Mouse (Mus musculus) ovary, postnatal 10 days (tissue): ENCODE results near the gene Olfr266.

Experiments
- DNase-seq: peaks from one replicate; pipeline ENCODE4 v3.0.0; 2022; ENCODE audit warnings: low spot score

The Olfr266 gene

GRCm38 (mm10) chr3:106826187-106826586 lies at the start of gene Olfr266:
Gene Olfr266, minus strand, starts transcription at chr3:106826287.
- DNase-seq, result no peak

- DNase-seq, result no peak
Observed at GRCm38 (mm10) chr3:106875626-106876025, 49.5 kb upstream of the Olfr266 start.

- no peak for DNase-seq
Observed at GRCm38 (mm10) chr3:106872893-106873292, 46.8 kb upstream of the Olfr266 start.

GRCm38 (mm10) chr3:106832107-106832506 lies 6.0 kb upstream of the Olfr266 start:
- no peak for DNase-seq

- DNase-seq, result no peak
Observed at GRCm38 (mm10) chr3:106817676-106818075, 8.4 kb downstream of the Olfr266 start.

- DNase-seq, result no peak
Observed at GRCm38 (mm10) chr3:106808972-106809695, 17.0 kb downstream of the Olfr266 start.

- no peak for DNase-seq
Observed at GRCm38 (mm10) chr3:106798079-106798478, 28.0 kb downstream of the Olfr266 start.

- no peak for DNase-seq
Observed at GRCm38 (mm10) chr3:106789930-106790329, 36.2 kb downstream of the Olfr266 start, which contains the start of gene Cd53. Gene Cd53, minus strand, starts transcription at chr3:106790149.

GRCm38 (mm10) chr3:106788440-106788887 lies 37.6 kb downstream of the Olfr266 start:
- no peak for DNase-seq

GRCm38 (mm10) chr3:106787972-106788371 lies 38.1 kb downstream of the Olfr266 start:
- DNase-seq, result no peak

- DNase-seq, result no peak
Observed at GRCm38 (mm10) chr3:106785130-106785529, 41.0 kb downstream of the Olfr266 start.

GRCm38 (mm10) chr3:106771834-106772233 lies 54.3 kb downstream of the Olfr266 start:
- DNase-seq, result no peak
